Mouse (Mus musculus): Measurements from ENCODE around the gene Mmgt2. TPM values are rescaled to one million over a fixed set of nuclear protein-coding genes. Genes with fewer than 3 reads are reported as not detected.
A peak's percentile ranks its signal among the peaks of the same experiment; 100 is the strongest.

Mmgt2 gene
- polyA plus RNA-seq, 1 experiment from 2014 or later, result 44.4 TPM

GRCm38 (mm10) chr11:62660885-62661284, 12.4 kb downstream of the Mmgt2 start:
- no peak overlapping the region for H3K4me2 ChIP-seq (ENCODE audit: low read depth, low read length)
- H3K27ac ChIP-seq (replicated peaks; ENCODE audit: low read depth, low read length), result no peak overlapping the region
- WGBS, result 69% methylated on average over 4 of the region's 4 CpGs
- no peak overlapping the region for H3K9ac ChIP-seq (replicated peaks; ENCODE audit: low read length)
- H3K36me3 ChIP-seq (replicated peaks; ENCODE audit: control insufficient read depth, insufficient read depth, low read depth, low read length), result no peaks in the 10 kb centered on the region; the same call in 1 of the 2 replicates
- H3K4me3 ChIP-seq (ENCODE audit: low read depth, low read length), result no peak overlapping the region
- ATAC-seq (replicated peaks; ENCODE audit: insufficient number of reproducible peaks, low FRiP score, low TSS enrichment, low read depth) (no peak), DNase-seq (ENCODE audit: low spot score) (no peak)
- H3K27me3 ChIP-seq (ENCODE audit: control insufficient read depth, insufficient read depth, low read length), result no peaks in the 10 kb centered on the region
- no peaks in the 10 kb centered on the region for H3K9me3 ChIP-seq (replicated peaks; ENCODE audit: control insufficient read depth, low read length)
- no peaks in the 10 kb centered on the region for H3K4me1 ChIP-seq (ENCODE audit: control insufficient read depth, insufficient read depth, low read length)

GRCm38 (mm10) chr11:62664250-62664649, 15.8 kb downstream of the Mmgt2 start:
- H3K27ac ChIP-seq (replicated peaks; ENCODE audit: low read depth, low read length), result no peak overlapping the region
- 86% methylated on average over 6 of the region's 6 CpGs for WGBS
- no peaks in the 10 kb centered on the region for H3K27me3 ChIP-seq (ENCODE audit: control insufficient read depth, insufficient read depth, low read length)
- DNase-seq (ENCODE audit: low spot score) (no peak), ATAC-seq (replicated peaks; ENCODE audit: insufficient number of reproducible peaks, low FRiP score, low TSS enrichment, low read depth) (no peak)
- no peaks in the 10 kb centered on the region; the same call in 1 of the 2 replicates for H3K36me3 ChIP-seq (replicated peaks; ENCODE audit: control insufficient read depth, insufficient read depth, low read depth, low read length)
- no peaks in the 10 kb centered on the region for H3K4me1 ChIP-seq (ENCODE audit: control insufficient read depth, insufficient read depth, low read length)
- no peaks in the 10 kb centered on the region for H3K9me3 ChIP-seq (replicated peaks; ENCODE audit: control insufficient read depth, low read length)
- H3K4me3 ChIP-seq (ENCODE audit: low read depth, low read length), result no peak overlapping the region
- no peak overlapping the region for H3K4me2 ChIP-seq (ENCODE audit: low read depth, low read length)
- no peak overlapping the region for H3K9ac ChIP-seq (replicated peaks; ENCODE audit: low read length)

- DNase-seq (ENCODE audit: low spot score) (no peak), ATAC-seq (replicated peaks; ENCODE audit: insufficient number of reproducible peaks, low FRiP score, low TSS enrichment, low read depth) (no peak)
- no peaks in the 10 kb centered on the region; the same call in 1 of the 2 replicates for H3K36me3 ChIP-seq (replicated peaks; ENCODE audit: control insufficient read depth, insufficient read depth, low read depth, low read length)
- no peak overlapping the region for H3K9ac ChIP-seq (replicated peaks; ENCODE audit: low read length)
- WGBS, result 94% methylated on average over 5 of the region's 5 CpGs
- no peaks in the 10 kb centered on the region for H3K27me3 ChIP-seq (ENCODE audit: control insufficient read depth, insufficient read depth, low read length)
- H3K27ac ChIP-seq (replicated peaks; ENCODE audit: low read depth, low read length), result no peak overlapping the region
- H3K9me3 ChIP-seq (replicated peaks; ENCODE audit: control insufficient read depth, low read length), result no peaks in the 10 kb centered on the region
- H3K4me1 ChIP-seq (ENCODE audit: control insufficient read depth, insufficient read depth, low read length), result no peaks in the 10 kb centered on the region
- no peak overlapping the region for H3K4me2 ChIP-seq (ENCODE audit: low read depth, low read length)
- no peak overlapping the region for H3K4me3 ChIP-seq (ENCODE audit: low read depth, low read length)
These were observed 20.5 kb downstream of the Mmgt2 start for GRCm38 (mm10) chr11:62668986-62669385.

GRCm38 (mm10) chr11:62669471-62669870, 21.0 kb downstream of the Mmgt2 start:
- Histone ChIP-seq H3K27me3 (ENCODE audit: control insufficient read depth, insufficient read depth, low read length) (no peaks in the 10 kb centered on the region), H3K27ac (replicated peaks; ENCODE audit: low read depth, low read length) (no peak overlapping the region), H3K9me3 (replicated peaks; ENCODE audit: control insufficient read depth, low read length) (no peaks in the 10 kb centered on the region), H3K4me1 (ENCODE audit: control insufficient read depth, insufficient read depth, low read length) (no peaks in the 10 kb centered on the region), H3K36me3 (replicated peaks; ENCODE audit: control insufficient read depth, insufficient read depth, low read depth, low read length) (no peaks in the 10 kb centered on the region; the same call in 1 of the 2 replicates), H3K4me2 (ENCODE audit: low read depth, low read length) (no peak overlapping the region), H3K4me3 (ENCODE audit: low read depth, low read length) (no peak overlapping the region), H3K9ac (replicated peaks; ENCODE audit: low read length) (no peak overlapping the region)
- 66% methylated on average over 12 of the region's 12 CpGs for WGBS
- DNase-seq (ENCODE audit: low spot score) (no peak), ATAC-seq (replicated peaks; ENCODE audit: insufficient number of reproducible peaks, low FRiP score, low TSS enrichment, low read depth) (no peak)

GRCm38 (mm10) chr11:62670006-62670405, 21.5 kb downstream of the Mmgt2 start:
- H3K27ac ChIP-seq (replicated peaks; ENCODE audit: low read depth, low read length), result no peak overlapping the region
- H3K9me3 ChIP-seq (replicated peaks; ENCODE audit: control insufficient read depth, low read length), result no peaks in the 10 kb centered on the region
- ATAC-seq (replicated peaks; ENCODE audit: insufficient number of reproducible peaks, low FRiP score, low TSS enrichment, low read depth), result no peak
- 87% methylated on average over 6 of the region's 6 CpGs for WGBS
- no peak overlapping the region for H3K9ac ChIP-seq (replicated peaks; ENCODE audit: low read length)
- no peaks in the 10 kb centered on the region for H3K27me3 ChIP-seq (ENCODE audit: control insufficient read depth, insufficient read depth, low read length)
- no peaks in the 10 kb centered on the region for H3K36me3 ChIP-seq (replicated peaks; ENCODE audit: control insufficient read depth, insufficient read depth, low read depth, low read length)
- no peak overlapping the region for H3K4me3 ChIP-seq (ENCODE audit: low read depth, low read length)
- H3K4me1 ChIP-seq (ENCODE audit: control insufficient read depth, insufficient read depth, low read length), result no peaks in the 10 kb centered on the region
- H3K4me2 ChIP-seq (ENCODE audit: low read depth, low read length), result no peak overlapping the region
- DNase-seq (ENCODE audit: low spot score), result no peak

GRCm38 (mm10) chr11:62675480-62676289, 27.2 kb downstream of the Mmgt2 start:
- peak; percentile 91 for DNase-seq (ENCODE audit: low spot score)

GRCm38 (mm10) chr11:62676290-62676596, 27.8 kb downstream of the Mmgt2 start:
- Histone ChIP-seq H3K4me2 (ENCODE audit: low read depth, low read length) (no peak overlapping the region), H3K4me1 (ENCODE audit: control insufficient read depth, insufficient read depth, low read length) (no peaks in the 10 kb centered on the region; the same call in 1 of the 2 replicates), H3K36me3 (replicated peaks; ENCODE audit: control insufficient read depth, insufficient read depth, low read depth, low read length) (no peaks in the 10 kb centered on the region), H3K9ac (replicated peaks; ENCODE audit: low read length) (peak overlapping the region; percentile 25; the same call in 1 of the 2 replicates), H3K27me3 (ENCODE audit: control insufficient read depth, insufficient read depth, low read length) (no peaks in the 10 kb centered on the region), H3K9me3 (replicated peaks; ENCODE audit: control insufficient read depth, low read length) (no peaks in the 10 kb centered on the region), H3K27ac (replicated peaks; ENCODE audit: low read depth, low read length) (no peak overlapping the region), H3K4me3 (ENCODE audit: low read depth, low read length) (no peak overlapping the region)
- no peak for DNase-seq (ENCODE audit: low spot score)
- 86% methylated on average over 4 of the region's 4 CpGs for WGBS
- 0 out of 2 replicates have a peak, but pooled peaks have one; percentile 17 for ATAC-seq (replicated peaks; ENCODE audit: insufficient number of reproducible peaks, low FRiP score, low TSS enrichment, low read depth)

More at GRCm38 (mm10) chr11:62675480-62676289, 27.2 kb downstream of the Mmgt2 start:
- Histone ChIP-seq H3K4me3 (ENCODE audit: low read depth, low read length) (no peak overlapping the region), H3K27me3 (ENCODE audit: control insufficient read depth, insufficient read depth, low read length) (no peaks in the 10 kb centered on the region), H3K4me2 (ENCODE audit: low read depth, low read length) (peak overlapping the region; percentile 40), H3K9ac (replicated peaks; ENCODE audit: low read length) (peak overlapping the region; percentile 68), H3K9me3 (replicated peaks; ENCODE audit: control insufficient read depth, low read length) (no peaks in the 10 kb centered on the region), H3K27ac (replicated peaks; ENCODE audit: low read depth, low read length) (no peak overlapping the region), H3K36me3 (replicated peaks; ENCODE audit: control insufficient read depth, insufficient read depth, low read depth, low read length) (no peaks in the 10 kb centered on the region), H3K4me1 (ENCODE audit: control insufficient read depth, insufficient read depth, low read length) (no peaks in the 10 kb centered on the region; the same call in 1 of the 2 replicates)
- 19% methylated on average over 17 of the region's 17 CpGs for WGBS
- peak; percentile 88 for ATAC-seq (replicated peaks; ENCODE audit: insufficient number of reproducible peaks, low FRiP score, low TSS enrichment, low read depth)

- Histone ChIP-seq H3K4me3 (ENCODE audit: low read depth, low read length) (no peak overlapping the region), H3K9ac (replicated peaks; ENCODE audit: low read length) (no peak overlapping the region), H3K27ac (replicated peaks; ENCODE audit: low read depth, low read length) (no peak overlapping the region), H3K36me3 (replicated peaks; ENCODE audit: control insufficient read depth, insufficient read depth, low read depth, low read length) (no peaks in the 10 kb centered on the region), H3K9me3 (replicated peaks; ENCODE audit: control insufficient read depth, low read length) (no peaks in the 10 kb centered on the region), H3K27me3 (ENCODE audit: control insufficient read depth, insufficient read depth, low read length) (no peaks in the 10 kb centered on the region), H3K4me2 (ENCODE audit: low read depth, low read length) (no peak overlapping the region), H3K4me1 (ENCODE audit: control insufficient read depth, insufficient read depth, low read length) (no peaks in the 10 kb centered on the region; the same call in 1 of the 2 replicates)
- DNase-seq (ENCODE audit: low spot score) (no peak), ATAC-seq (replicated peaks; ENCODE audit: insufficient number of reproducible peaks, low FRiP score, low TSS enrichment, low read depth) (no peak)
- 85% methylated on average over 7 of the region's 7 CpGs for WGBS
These were observed 30.4 kb downstream of the Mmgt2 start for GRCm38 (mm10) chr11:62678778-62679354.
